Mouse (Mus musculus): ENCODE data around the gene Med10. TPM values are rescaled to one million over a fixed set of nuclear protein-coding genes. Genes with fewer than 3 reads are reported as not detected.

The Med10 gene
- total RNA-seq, 2 experiments from 2014 or later = 67.8 TPM

- intact Hi-C loops (cut with DNase I) = no loop called here
- no peak for DNase-seq (ENCODE audit: extremely low spot score in 1 of 2, low spot score in 2 of 2)
These were observed 21.9 kb downstream of the Med10 start for GRCm38 (mm10) chr13:69823920-69824637.

DNA sequence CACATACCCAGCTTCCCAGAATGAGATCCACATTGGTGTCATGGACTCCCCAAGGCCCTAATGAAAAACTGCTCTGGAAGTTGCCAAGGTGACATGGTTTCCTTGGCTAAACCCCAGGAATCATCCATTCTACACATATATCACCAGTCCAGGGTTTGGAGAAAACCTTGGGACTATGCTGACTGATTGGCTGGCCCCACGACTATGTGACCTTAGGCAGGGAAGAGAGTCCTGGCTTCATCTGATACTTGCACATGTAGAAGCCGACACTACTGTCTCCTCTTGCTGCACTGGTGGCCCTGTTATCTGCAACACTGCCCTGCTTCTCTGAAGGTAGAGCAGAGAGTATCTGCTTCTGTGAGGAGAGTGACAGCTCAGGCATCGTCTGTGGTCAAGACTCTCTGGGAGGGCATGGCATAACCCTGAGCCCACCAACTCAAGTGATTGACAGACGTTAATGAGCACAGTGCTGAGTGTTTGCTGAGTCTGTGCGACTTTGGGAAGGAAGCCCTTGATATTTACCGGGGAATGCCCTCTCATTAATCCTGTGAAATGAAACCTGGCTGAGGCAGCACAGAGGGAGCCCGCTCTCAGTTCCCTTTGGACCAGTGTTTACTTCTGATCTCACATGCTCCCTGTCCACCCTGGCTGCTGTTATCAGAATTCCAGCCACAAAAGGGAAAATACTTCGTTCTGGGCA is 23.4 kb downstream of the Med10 start:
- no peak for DNase-seq (ENCODE audit: extremely low spot score in 1 of 2, low spot score in 2 of 2)
- intact Hi-C loops (cut with DNase I) = no loop called here

- intact Hi-C loops (cut with DNase I) = no loop called here
- no peak for DNase-seq (ENCODE audit: extremely low spot score in 1 of 2, low spot score in 2 of 2)
These were observed 28.4 kb downstream of the Med10 start for GRCm38 (mm10) chr13:69830606-69831005.

DNA sequence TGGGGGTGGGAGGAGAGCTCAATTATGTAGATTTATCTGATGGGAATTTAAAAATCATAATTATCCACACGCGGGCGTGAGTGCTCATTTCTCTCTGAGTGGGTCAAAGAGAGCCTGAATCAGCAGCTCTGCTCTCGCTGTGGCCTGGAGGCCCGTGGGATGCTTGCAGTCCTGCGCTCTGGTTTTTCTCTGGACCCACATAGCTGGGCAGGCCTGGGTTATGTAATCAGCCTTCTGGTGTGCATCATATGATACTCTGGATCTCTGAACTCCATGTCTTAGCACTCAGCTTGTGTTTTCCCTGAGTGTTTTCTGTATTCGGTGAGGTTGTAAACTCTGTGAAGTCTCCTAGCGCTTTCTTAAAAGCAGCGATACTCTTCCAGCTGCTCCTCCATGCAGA is 30.4 kb downstream of the Med10 start:
- intact Hi-C loops (cut with DNase I) = no loop called here
- DNase-seq (ENCODE audit: extremely low spot score in 1 of 2, low spot score in 2 of 2) = no peak

- no peak for DNase-seq (ENCODE audit: extremely low spot score in 1 of 2, low spot score in 2 of 2)
- intact Hi-C loops (cut with DNase I) = no loop called here
These were observed 31.2 kb downstream of the Med10 start for GRCm38 (mm10) chr13:69833416-69833815.

GRCm38 (mm10) chr13:69845592-69845991 is 43.4 kb downstream of the Med10 start:
- peak; percentile 27 to 50 for DNase-seq (ENCODE audit: extremely low spot score in 1 of 2, low spot score in 2 of 2)
- intact Hi-C loops (cut with DNase I) = no loop called here

GRCm38 (mm10) chr13:69849579-69849978 is 47.4 kb downstream of the Med10 start:
- intact Hi-C loops (cut with DNase I) = no loop called here
- DNase-seq (ENCODE audit: extremely low spot score in 1 of 2, low spot score in 2 of 2) = no peak

DNA sequence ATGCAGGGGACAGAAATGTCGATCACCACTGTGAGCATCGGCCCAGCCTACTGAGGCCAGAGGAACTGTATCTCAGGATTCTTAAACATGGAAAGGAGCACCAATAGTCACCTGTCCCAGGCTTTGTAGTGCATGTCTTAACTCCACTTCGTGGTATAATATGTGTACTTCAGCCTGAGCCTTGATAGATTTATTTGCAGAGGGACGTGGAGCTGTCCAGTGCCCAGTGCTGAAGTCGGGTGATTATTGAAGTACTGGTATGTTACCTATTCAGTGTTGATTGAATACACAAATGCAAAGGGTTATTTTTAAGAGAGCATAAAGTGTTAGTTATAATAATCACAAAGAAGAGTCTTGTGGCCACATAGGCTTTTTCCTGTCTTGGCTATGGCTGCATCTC is 50.1 kb downstream of the Med10 start:
- intact Hi-C loops (cut with DNase I) = no loop called here
- DNase-seq (ENCODE audit: extremely low spot score in 1 of 2, low spot score in 2 of 2) = no peak

DNA sequence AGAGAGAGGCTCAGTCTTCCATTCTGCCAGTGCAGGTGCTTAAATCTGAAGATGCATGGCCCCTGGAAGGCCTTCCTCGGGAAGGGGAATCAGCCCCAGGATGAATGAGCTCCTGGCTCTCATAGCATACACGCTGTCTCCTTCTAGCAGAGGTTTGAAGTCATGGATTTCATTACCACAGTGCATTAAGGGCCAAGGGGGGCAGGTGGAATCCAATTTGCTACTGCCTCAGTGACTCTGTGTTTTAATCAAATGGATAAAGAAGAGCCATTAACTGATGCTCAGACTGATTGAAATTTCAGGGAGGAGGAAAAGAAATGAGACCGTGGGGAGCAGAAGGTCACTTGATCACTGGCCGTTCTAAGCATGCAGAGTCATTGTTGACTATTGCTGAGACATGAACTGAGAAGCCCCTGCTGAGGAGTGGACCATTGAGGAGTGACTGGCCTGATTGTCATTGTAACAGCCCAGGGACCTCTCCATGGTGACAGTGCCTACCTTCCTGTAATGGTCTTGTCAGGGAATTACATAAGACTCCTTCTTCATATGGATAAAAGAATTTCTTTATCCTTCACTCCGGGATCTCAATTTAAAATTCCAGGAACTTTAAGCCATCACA is 51.3 kb downstream of the Med10 start:
- no peak for DNase-seq (ENCODE audit: extremely low spot score in 1 of 2, low spot score in 2 of 2)
- intact Hi-C loops (cut with DNase I) = no loop called here

- intact Hi-C loops (cut with DNase I) = no loop called here
- DNase-seq (ENCODE audit: extremely low spot score in 1 of 2, low spot score in 2 of 2) = no peak
These were observed 53.7 kb downstream of the Med10 start for GRCm38 (mm10) chr13:69855941-69856340.

- no peak for DNase-seq (ENCODE audit: extremely low spot score in 1 of 2, low spot score in 2 of 2)
- intact Hi-C loops (cut with DNase I) = no loop called here
These were observed 60.1 kb downstream of the Med10 start for GRCm38 (mm10) chr13:69862276-69862675.

DNA sequence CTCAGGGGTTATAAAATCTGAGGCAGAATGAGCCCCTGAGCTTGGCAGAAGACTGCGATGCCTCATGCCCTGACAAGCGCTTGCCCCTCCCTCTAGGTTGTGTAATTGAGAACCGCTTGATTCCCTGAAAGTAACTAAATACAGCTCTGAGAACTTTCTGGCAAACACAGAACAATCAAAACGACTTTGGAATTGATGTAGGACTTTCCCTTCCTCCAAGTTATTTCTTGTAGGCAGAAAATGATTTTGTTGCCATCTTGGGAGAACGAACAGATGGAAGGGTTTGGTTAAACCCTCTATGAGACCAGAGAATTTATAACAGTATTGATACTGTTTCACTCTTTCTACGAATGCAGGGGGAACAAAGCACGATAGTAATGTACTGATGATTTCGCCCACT is 62.7 kb downstream of the Med10 start:
- no peak for DNase-seq (ENCODE audit: extremely low spot score in 1 of 2, low spot score in 2 of 2)
- intact Hi-C loops (cut with DNase I) = no loop called here

Other genes with a start within 250 kb of the Med10 start
- gene Srd5a1, start 191.0 kb upstream of the Med10 start, total RNA-seq (2021) = 10 to 100 TPM; 22.8 to 23.7 TPM
- gene Ube2ql1, start 62.5 kb upstream of the Med10 start, total RNA-seq (2021) = 100 to 1,000 TPM; 195 to 198 TPM